Mouse (Mus musculus) brown adipose tissue, adult 24 weeks (tissue): ENCODE data around the gene Abi2. TPM values are rescaled to one million over a fixed set of nuclear protein-coding genes. Genes with fewer than 3 reads are reported as not detected.

Source experiments
- polyA plus RNA-seq: library from polyadenylated mRNA; stranded (reverse); fragments of >200 nt; gene quantifications from 2 replicates; pipeline ENCODE4 v1.2.4, GENCODE M21; 2012; ENCODE audit not compliant: missing spikeins, insufficient read depth, insufficient read length

The Abi2 gene
- polyA plus RNA-seq, 1 experiment = 11.4 TPM

Other genes starting within 250 kb of the Abi2 start
- 8.3 and 8.4 TPM in 2 replicates for gene Nbeal1, start 229.0 kb upstream of the Abi2 start, polyA plus RNA-seq
- gene Cyp20a1, start 66.3 kb upstream of the Abi2 start, polyA plus RNA-seq = 11.9 and 14.0 TPM in 2 replicates
- 12.3 and 13.9 TPM in 2 replicates for gene Raph1, start 157.5 kb downstream of the Abi2 start, polyA plus RNA-seq